Mouse (Mus musculus) granulocyte monocyte progenitor cell, adult 5-6 weeks (primary cell): ENCODE data around the gene Kif26b. TPM values are rescaled to one million over a fixed set of nuclear protein-coding genes. Genes with fewer than 3 reads are reported as not detected.
A peak's percentile ranks its signal among the peaks of the same experiment; 100 is the strongest.

ENCODE experiments used
- ATAC-seq: replicated peaks from 2 replicates; pipeline ENCODE4 v1.8.0; 2016; ENCODE audit warnings: mild to moderate bottlenecking, moderate TSS enrichment, inconsistent platforms; ENCODE audit not compliant: poor library complexity, severe bottlenecking
- total RNA-seq, 2 experiments: library from RNA; stranded (forward) in 1 of 2; stranded (reverse) in 1 of 2; fragments of 200-712, 200-1000 nt in 1 of 2; fragments of >200 nt in 1 of 2; fragmentation: Nextera tagmentation in 1 of 2; gene quantifications; 2 replicates each; pipeline ENCODE4 v1.2.3; 2014 to 2017

Gene Kif26b
- total RNA-seq, 2 experiments from 2014 or later: 0.21 TPM

- ATAC-seq: peak; percentile 74
Observed at GRCm38 (mm10) chr1:178530301-178531078, 1.6 kb downstream of the Kif26b start.

- no peak for ATAC-seq
Observed at GRCm38 (mm10) chr1:178540247-178540646, 11.3 kb downstream of the Kif26b start.

GRCm38 (mm10) chr1:178542415-178542814 lies 13.5 kb downstream of the Kif26b start:
- ATAC-seq: no peak

GRCm38 (mm10) chr1:178542990-178543944 lies 14.3 kb downstream of the Kif26b start:
- no peak for ATAC-seq

GRCm38 (mm10) chr1:178544585-178544984 lies 15.7 kb downstream of the Kif26b start:
- peak; percentile 93 for ATAC-seq

- ATAC-seq: no peak
Observed at GRCm38 (mm10) chr1:178549576-178549975, 20.7 kb downstream of the Kif26b start.

GRCm38 (mm10) chr1:178550477-178551047 lies 21.6 kb downstream of the Kif26b start:
- no peak for ATAC-seq

- no peak for ATAC-seq
Observed at GRCm38 (mm10) chr1:178552278-178552897, 23.5 kb downstream of the Kif26b start.

GRCm38 (mm10) chr1:178552898-178553284 lies 24.0 kb downstream of the Kif26b start:
- ATAC-seq: no peak

- no peak for ATAC-seq
Observed at GRCm38 (mm10) chr1:178556226-178556625, 27.3 kb downstream of the Kif26b start.

- ATAC-seq: no peak
Observed at GRCm38 (mm10) chr1:178560043-178560442, 31.1 kb downstream of the Kif26b start.

- ATAC-seq: no peak
Observed at GRCm38 (mm10) chr1:178563834-178564233, 34.9 kb downstream of the Kif26b start.

- ATAC-seq: no peak
Observed at GRCm38 (mm10) chr1:178564800-178565199, 35.9 kb downstream of the Kif26b start.

GRCm38 (mm10) chr1:178568551-178569545 lies 39.9 kb downstream of the Kif26b start:
- peak; percentile 87 for ATAC-seq

GRCm38 (mm10) chr1:178571009-178571408 lies 42.1 kb downstream of the Kif26b start:
- ATAC-seq: no peak

- no peak for ATAC-seq
Observed at GRCm38 (mm10) chr1:178571885-178572444, 43.0 kb downstream of the Kif26b start.

GRCm38 (mm10) chr1:178573406-178574032 lies 44.6 kb downstream of the Kif26b start:
- no peak for ATAC-seq

- no peak for ATAC-seq
Observed at GRCm38 (mm10) chr1:178575706-178576105, 46.8 kb downstream of the Kif26b start.
